Mouse (Mus musculus) bone marrow macrophage, adult 2 months (primary cell): Measurements from ENCODE around the gene Cox19.

Experiments
- CTCF ChIP-seq: IDR thresholded peaks from 2 replicates; pipeline ENCODE4 v1.5.1; 2012; ENCODE audit warnings: low read depth, mild to moderate bottlenecking, low read length, moderate library complexity
- POLR2A ChIP-seq: IDR thresholded peaks from 2 replicates; pipeline ENCODE4 v1.6.1; 2012; ENCODE audit warnings: mild to moderate bottlenecking, low read depth, low read length, borderline replicate concordance

GRCm38 (mm10) chr5:139320424-139320823 is 30.8 kb downstream of the Cox19 start:
- TF ChIP-seq CTCF (no peak), POLR2A (no peak)
